Mouse (Mus musculus): ENCODE measurements around the gene Dnah1.

The Dnah1 gene

DNA sequence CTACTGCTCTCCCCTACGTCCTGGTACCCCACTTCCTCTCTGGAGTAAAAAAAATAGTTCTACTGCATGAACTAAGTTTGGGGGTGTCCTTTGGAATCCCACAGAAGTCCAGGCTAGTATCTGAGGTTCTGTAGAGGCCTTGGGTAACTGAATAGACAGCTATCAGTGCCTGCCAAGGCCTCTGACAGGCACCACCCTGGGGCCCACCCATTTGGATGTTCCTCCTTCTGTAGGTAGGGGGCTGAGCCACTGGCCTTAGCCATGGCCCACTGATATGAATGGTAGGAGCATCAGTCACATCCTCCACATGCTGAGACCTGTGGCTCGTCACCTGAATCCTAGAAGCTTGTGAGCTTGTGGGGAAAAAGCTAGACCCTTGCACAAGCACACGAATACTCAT is 5.9 kb downstream of the Dnah1 start:
- no peak for DNase-seq (ENCODE audit: low spot score in 2 of 2)

DNA sequence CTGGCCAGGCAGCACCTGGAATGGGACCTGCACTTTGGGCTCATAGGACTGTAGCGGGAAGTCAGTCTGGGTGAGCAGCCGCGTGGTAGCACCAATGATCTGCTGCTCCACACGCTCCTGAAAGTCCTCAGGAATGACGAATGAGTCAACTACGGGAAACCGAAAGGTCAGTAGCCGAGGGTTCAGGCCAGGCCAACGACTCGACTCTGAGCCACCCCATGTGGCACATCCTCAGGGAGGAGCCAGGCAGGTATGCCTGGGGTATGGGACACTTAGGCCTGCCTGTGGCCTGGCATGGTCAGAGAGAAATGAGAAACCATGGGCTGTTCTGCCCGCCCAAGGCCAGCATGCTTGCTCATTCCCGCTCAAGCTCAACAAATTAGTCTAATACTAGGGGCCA is 7.1 kb downstream of the Dnah1 start:
- DNase-seq (ENCODE audit: low spot score in 2 of 2) = no peak

DNA sequence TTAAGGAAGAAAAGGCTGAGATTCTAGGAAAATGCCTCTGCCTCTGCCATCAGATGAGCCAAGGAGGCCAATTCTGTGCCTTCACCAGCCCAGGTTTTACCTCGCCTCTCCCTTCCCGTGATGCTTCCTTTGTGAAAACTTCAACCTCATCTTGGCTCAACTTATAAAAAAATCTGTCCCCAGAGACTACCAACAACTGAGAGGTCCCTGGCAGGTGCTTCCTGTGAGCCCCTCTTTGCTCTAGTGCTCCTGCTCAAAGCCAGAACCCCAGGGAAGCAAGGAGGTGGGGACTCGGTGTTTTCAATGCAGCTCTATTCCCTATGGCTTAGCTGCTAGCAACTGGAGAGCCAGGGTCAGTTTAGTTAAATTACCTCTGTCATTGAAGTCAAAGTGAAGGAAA is 10.5 kb downstream of the Dnah1 start:
- DNase-seq (ENCODE audit: low spot score in 2 of 2) = peak; percentile 46 to 55

DNA sequence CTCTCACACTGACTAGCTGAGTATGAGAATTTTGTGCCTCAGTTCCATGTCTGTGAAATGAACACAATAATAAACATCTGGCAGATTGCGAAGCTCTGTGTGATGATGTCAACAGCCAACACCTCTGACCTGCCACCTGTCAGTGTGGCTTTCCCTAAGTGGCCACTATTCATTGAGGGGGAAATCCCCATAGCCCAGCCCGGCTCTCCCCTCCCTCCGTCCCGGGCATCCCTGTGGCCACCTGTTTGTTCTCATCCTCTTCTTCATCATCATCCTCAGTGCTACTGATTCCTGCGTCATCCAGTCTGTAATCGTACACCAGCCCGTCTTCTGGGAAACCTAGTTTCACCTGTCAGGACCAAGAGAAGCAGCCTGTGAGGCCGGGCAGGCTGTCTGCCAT is 38.0 kb downstream of the Dnah1 start:
- DNase-seq (ENCODE audit: low spot score in 2 of 2) = no peak

DNA sequence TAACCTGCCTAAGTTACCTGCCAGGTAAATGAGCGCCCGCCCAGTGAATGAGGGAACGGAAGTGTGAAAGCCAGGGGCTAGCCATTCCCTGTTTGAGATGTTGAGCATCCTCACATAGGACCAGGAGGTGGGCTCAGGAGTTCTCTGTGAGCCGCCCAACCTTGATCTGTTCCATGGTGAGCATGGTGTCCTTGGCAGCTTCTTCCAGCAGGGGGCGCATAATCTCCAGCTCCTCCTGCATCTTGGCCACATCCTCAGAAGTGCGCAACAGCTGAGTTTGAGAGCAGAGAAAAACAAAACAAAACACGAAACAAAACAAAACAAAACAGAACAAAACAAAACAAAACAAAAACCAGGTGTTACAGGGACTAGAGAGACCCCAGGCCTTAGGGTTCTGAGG is 51.5 kb downstream of the Dnah1 start:
- DNase-seq (ENCODE audit: low spot score in 2 of 2) = peak; percentile 54 to 69

DNA sequence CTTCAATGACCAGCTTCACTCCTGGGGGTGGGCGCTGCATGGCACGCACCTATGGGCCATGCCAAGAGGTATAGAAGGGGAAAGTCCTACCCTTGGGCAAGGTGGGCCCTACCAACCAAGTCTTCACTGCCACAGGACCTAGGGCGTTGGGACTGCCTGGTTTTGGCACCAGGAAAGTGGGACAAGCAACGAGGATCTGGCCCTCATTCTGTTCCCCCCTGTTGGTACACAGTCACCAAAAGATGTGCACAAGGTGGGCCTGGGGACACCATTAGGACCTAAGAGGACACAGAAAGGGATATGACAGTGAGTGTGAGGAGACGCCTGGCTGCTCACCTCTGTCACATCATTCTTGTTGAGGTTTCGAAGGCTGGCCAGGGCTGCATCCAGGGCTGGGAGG is 52.6 kb downstream of the Dnah1 start:
- no peak for DNase-seq (ENCODE audit: low spot score in 2 of 2)

DNA sequence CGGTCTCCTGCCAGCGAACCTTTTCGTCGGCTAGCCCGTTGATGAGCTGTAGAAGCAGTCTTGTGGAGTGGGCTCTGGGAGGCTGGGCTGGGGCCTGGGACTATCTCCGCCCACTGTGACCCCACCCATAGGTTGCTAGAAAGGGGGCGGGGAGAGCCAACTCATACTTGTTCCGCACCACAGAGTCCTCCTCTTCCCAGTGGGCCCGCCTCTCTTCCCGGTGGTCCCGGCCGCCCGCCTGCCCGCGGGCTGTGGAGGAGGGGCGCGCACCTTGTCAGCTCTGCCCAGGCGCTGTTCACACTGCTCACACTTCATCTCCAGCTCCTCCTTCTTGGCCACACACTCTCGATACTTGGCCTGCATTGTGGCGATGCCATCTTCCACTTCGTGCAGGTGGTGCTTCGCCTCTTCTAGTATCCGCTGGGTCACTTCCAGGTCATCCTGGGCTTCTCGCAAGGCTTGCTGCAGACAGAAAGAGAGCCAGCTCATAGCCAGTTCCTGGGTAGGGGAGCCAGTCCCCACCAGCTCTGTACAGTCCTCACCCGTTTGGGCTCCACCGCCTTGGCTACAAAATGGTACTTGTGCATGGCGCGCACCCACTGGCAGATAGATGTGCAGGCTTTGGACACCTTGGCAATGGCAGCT is 54.1 kb downstream of the Dnah1 start:
- no peak for DNase-seq (ENCODE audit: low spot score in 2 of 2)

DNA sequence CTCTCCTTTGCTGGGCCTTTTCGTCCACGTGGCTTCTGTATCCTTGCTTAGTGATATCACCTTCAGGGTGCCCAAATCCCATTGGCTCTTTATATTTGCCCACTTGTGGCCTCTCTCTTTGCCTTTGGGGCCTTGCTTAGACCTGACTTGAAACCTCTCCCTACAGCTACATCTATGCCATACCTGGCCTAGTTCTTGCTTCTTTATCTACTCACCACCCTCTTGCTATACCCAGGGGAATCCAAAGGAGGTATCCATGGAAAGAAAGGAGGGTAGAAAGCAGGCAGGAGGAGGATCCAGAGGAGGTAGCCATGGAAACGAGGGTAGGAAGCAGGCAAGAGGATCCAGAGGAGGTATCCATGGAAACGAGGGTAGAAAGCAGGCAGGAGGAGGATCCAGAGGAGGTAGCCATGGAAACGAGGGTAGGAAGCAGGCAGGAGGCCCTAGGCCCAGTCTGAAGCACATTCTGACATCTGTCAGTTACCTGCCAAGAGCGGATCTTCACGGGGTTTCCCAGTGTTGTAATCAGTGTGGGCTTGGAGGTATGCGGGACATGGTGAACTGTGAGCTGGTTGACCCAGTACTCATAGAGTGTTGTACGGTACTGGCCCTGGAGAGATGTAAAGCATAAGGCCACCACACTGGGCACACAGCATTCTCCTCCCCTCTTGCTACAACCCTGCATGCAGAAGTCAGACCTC is 55.2 kb downstream of the Dnah1 start:
- DNase-seq (ENCODE audit: low spot score in 2 of 2) = no peak

DNA sequence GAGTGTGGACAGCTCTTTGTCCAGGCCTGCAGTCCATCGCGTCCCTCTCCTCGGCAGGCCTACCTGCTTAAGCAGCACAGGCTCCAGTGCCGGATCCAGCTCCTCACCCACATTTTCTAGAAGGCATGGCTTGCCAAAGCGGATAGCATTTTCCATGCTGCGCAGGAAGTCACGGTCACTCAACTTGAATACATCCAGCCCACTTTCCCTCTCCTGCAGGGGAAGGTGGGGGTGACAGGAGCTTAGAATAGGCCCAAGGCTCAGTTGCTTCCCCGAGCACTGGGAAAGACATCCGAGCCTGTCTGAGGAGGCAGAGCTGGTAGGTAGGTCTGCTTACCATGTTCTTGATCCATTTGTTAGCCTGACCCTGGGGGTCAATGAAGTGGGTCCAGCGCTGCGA is 56.0 kb downstream of the Dnah1 start:
- no peak for DNase-seq (ENCODE audit: low spot score in 2 of 2)

DNA sequence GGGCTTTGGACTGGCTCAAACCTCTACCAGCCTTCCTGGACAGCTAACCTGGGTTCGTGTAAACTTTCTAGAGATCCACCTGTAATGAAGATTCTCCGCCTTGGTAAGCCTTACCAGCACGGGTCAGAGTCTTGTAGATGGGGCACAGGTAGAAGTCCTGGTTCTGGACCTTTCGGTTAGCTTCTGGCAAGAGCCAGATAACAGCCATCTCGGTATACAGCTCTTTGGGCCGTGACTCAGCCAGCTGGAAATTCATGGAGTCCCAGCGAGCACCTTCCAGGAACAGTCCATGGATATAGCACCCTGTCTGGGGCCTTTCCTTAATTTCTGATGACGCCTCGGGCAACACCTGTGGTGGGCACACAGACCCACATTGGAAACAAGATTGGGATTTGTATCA is 62.8 kb downstream of the Dnah1 start:
- no peak for DNase-seq (ENCODE audit: low spot score in 2 of 2)

DNA sequence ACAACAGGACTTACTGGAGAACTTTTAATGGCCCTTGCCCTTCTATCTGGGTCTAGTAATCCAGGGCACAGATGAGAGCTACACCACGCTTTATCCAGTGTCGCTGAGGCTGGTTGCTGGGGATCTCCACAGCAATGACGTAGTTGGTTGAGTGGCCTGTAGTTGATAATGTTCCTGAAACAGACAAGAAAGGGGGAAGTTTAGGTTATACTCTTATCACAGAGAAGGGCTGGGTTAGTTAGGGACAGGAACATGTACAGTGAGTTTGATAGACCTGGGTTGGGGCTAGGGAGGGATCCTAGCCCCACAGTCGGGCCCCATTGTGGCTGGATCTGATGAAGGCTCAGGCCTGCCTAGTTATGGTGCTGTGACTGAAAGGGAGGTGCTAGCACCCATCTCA is 63.3 kb downstream of the Dnah1 start:
- no peak for DNase-seq (ENCODE audit: low spot score in 2 of 2)

DNA sequence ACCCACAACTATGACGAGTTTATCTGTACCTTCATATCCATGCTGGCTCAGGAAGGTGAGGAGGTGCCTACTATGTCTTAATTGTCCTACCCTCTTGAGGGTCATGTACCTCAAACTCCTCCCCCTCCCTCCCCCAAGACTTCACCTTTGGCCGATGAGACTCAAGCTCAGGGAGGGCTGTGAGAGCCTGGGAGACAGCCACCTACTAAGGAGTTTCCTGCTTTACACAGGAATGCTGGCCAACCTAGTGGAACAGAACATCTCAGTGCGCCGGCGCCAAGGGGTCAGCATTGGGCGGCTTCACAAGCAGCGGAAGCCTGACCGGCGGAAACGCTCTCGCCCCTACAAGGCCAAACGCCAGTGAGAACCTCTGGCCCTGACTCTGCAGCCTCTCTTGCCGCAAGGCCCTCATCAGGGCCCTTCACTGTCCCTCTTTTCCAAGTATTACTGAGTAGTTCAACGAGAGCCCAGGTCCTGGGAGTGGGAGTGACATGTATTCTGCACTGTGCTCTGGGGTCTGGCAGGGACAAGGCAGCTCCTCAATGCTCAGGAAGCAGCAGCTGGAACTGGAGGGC is 65.1 kb downstream of the Dnah1 start:
- no peak for DNase-seq (ENCODE audit: low spot score in 2 of 2)

DNA sequence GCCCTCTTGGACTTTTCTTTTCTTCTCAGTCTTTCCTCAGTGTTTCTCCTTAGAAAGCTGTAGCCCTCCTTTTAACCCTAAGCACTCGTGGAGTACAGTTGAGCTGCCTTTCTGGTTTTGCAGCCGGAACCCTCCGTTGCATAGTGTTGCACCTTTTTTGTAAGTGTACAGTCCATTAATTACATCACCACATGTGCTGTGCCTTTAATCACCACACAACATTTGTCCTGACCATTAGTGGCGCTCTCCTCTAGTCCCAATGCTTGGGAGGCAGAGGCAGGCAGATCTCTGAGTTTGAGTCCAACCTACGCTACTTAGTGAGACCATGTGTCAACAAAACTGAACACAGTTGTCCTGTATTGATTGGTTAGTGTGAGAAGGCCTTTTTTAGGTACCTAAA is 71.6 kb downstream of the Dnah1 start:
- DNase-seq (ENCODE audit: low spot score in 2 of 2) = no peak

DNA sequence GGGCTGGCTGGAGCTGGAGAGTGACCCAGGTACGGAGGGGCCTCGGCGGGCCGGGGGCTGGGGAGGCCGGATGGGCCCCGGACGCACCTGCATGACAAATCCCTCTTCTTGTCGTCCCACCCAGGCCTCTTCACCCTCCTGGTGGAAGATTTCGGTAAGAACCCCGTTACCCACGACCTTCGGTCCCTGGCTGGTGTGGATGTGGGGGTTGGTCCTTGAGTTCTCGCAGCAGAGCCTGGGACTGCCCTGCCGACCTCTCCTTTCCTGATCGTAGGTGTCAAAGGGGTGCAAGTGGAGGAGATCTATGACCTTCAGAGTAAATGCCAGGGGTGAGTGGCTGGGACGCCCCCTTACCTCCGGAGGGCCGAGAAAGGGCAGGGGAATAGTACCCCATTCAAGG is 72.1 kb downstream of the Dnah1 start:
- DNase-seq (ENCODE audit: low spot score in 2 of 2) = no peak

DNA sequence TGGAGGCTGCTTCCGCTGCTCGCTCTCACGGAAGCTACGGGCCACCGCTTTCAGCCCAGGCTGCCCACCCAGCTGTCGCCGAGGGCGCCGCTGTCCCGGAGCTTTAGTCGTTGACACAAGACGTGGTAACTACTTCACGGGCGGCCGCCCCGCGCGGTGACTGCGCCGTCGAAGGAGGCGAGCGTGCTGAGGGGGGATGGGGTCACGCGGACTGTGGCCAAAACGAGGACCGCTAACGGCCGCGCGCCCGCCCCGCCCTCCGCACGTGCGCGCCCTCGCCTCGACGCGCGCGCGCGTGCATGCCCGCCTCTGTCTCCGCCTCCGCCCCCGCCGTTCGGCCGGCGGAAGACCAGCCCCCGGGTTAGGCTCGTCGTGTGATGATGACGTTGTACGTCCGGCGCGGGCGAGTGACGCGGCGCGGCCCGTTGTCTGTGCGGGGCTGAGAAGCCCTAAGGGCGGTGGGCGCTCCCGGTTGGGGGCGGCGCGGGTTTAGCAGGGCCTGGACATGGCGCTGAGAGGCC is 72.6 kb downstream of the Dnah1 start, which contains the start of the genes Phf7 and Bap1:
TSS of gene Phf7 (minus strand) at position 234 of the 521 bp plus-strand sequence.
TSS of gene Bap1 (plus strand) at position 367 of the 521 bp plus-strand sequence.
- DNase-seq (ENCODE audit: low spot score in 2 of 2) = peak; percentile 92 to 94

DNA sequence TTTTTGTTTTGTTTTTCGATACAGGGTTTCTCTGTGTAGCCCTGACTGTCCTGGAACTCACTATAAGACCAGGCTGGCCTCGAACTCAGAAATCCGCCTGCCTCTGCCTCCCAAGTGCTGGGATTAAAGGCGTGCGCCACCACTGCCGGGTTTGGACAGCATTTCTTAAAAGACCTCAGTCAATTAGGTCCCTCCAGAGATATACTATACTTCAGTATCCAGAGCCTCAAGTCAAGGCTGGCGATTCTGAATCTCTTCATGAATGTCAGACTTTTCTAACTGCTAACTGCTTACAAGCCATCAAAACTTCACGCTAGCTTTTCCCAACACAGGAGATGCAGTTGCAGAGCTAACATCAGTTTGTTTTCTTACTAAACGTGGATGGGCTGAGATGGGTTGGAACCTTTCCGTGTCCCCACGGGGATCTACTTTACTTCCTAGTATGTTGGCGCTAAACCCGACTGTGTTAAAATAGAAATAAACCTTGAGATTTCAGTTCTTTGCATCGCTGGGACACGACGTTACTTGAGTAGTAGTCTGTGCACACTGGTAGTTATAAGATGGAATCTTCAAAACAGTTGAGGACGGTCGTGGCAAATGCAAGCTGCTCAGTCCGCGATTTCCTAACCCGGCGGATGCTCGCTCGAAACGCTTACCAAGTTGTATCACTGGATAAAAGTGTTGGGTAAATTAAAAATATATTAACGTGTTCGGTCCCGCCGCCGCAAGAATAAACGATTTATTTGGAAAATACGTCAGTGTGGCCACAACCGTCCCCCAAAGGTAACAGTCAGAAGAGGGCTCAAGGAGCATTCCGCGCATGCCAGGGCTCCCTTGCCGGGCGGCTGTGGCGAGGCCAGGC is 73.2 kb downstream of the Dnah1 start:
- DNase-seq (ENCODE audit: low spot score in 2 of 2) = no peak

DNA sequence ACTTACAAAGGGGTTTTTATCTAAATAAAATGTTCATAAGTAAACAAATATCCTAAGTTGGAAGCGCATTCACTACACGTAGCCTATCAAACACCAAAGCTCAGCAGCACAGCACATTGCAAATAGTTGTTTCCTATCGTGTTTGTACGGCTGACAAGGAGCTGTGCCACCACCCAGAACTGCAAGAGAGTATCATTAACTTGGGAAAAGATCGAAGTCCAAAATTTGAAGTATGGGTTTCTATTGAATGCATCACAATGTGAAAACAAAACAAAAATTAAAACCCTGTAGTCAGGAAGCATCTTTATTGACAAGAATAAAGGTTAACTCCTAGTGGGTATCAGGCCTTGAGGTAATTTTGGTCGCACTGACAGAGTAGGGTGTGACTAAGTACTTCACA is 75.3 kb downstream of the Dnah1 start:
- DNase-seq (ENCODE audit: low spot score in 2 of 2) = no peak

DNA sequence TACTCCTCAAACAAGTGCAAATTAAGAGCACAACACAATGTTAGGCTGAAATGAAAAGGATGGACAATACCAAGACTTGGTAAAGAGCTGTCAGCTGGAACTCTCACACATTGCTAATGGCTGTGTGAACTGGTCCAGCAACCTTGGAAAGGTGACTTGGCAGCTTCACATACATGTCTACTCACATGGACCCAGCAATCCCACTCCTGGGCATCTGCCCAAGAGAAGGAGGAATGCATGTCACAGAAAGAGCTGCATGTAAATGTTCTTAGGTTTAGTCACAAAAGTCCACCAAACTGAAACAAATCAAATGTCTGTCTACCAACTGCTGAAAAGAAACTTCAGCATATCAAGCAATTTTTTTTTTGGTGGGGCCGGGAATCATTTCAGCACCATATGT is 77.8 kb downstream of the Dnah1 start:
- no peak for DNase-seq (ENCODE audit: low spot score in 2 of 2)

DNA sequence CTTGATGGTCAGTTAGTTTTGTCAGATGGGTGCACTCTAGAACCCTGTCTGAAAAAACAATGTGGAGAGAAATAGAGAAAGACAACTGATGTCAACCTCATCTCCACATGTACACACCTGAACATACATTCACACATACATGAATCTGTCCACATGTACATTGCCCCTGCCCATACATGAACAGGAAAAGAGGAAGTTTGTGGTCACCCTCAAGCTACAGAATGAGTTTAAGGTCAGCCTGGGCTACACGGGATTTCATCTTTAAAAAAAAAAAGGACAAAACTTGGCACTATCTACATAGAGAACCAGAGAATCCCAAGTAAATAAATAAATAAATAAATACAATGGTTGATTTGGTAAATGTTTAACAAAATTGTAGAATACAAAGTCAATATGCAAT is 78.9 kb downstream of the Dnah1 start:
- DNase-seq (ENCODE audit: low spot score in 2 of 2) = no peak

DNA sequence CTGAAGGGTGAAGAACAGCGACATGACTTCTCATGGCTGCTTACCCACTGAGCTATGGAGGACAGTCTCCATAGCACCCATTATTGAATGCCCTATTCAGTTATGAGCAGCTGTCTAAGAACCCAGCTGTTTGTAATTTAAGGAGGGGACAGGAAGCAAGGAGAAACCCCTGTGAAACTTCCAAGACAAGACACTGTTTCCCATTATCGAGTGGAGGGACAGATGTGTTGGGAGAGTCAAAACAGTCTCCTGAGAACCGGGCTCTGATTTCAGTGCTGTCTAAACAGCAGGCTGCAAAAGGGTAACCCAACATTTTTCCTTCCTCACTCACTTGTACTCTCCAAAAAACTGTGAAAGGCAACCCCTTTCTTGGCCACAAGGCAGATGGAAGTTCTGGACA is 83.2 kb downstream of the Dnah1 start:
- DNase-seq (ENCODE audit: low spot score in 2 of 2) = no peak

DNA sequence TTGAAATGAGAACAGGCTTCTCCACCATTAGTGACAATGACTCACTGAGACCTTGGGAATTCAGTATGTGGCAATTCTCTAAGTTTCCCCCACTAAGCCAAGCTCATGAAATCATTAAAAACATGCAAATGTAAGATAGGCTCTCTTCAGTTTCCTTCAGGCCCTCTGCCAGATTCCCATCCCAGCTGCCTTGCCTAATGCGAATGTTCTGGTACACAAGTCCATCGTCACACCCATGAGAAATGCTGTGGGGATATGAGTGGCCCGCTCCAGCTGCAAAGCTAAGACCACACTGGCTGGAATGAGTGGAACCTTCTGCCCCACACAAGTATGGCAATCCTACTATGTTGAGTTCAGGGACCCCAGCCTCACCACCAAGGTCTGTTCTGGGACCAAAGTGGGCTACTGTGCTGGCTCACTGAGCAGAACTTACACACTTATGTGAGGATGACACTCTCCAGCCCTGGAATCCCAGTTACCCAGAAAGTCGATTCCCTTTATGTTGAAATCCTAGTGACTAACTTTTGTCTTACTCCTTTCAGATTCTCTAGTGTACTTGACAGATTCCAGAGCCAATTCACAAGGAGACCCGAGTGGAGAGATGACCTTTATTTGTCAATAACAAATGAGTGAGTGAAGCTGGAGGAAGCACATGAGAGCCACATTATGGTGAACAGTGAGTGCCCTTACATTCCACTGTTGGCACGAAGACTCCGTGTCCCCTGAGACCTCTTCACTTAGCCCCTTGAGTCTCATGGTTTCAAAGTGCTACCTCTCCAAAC is 86.4 kb downstream of the Dnah1 start:
- no peak for DNase-seq (ENCODE audit: low spot score in 2 of 2)

All from spleen, postnatal 36 days (tissue).